Mouse (Mus musculus): Measurements from ENCODE around the gene Ppp1r3c.

GRCm38 (mm10) chr19:36779765-36780164 lies 43.3 kb upstream of the Ppp1r3c start:
- TF ChIP-seq USF2 (IDR thresholded peaks at IDR 0.05; ENCODE audit: borderline replicate concordance in 1 of 2, insufficient read depth in 1 of 2, low read depth in 1 of 2, low read length in 2 of 2) (no peak), POLR2A (IDR thresholded peaks at IDR 0.05; ENCODE audit: control insufficient read depth in 1 of 2, insufficient read depth in 1 of 2, low read depth in 1 of 2, low read length in 2 of 2, poor library complexity in 1 of 2) (no peak), CTCF (IDR thresholded peaks at IDR 0.05 in 2 of 3, conservative IDR thresholded peaks at IDR 0.05 in 1 of 3; ENCODE audit: control insufficient read depth in 1 of 3, insufficient read depth in 1 of 3, low read depth in 2 of 3, low read length in 3 of 3, poor library complexity in 1 of 3, severe bottlenecking in 1 of 3) (no peak), CHD2 (IDR thresholded peaks at IDR 0.05; ENCODE audit: low read length) (no peak), EP300 (IDR thresholded peaks at IDR 0.05; ENCODE audit: low read depth in 1 of 2, low read length in 2 of 2) (no peak), ZC3H11A (IDR thresholded peaks at IDR 0.05; ENCODE audit: low read depth, low read length) (no peak), E2F4 (IDR thresholded peaks at IDR 0.05; ENCODE audit: borderline replicate concordance, low read depth, low read length) (no peak)
